Mouse (Mus musculus): ENCODE measurements at regions not wholly inside any gene's neighbourhood (a gene's known extent, or its start where the extent isn't known, plus 50 kb on each side); places are given as distances from the start of the nearest gene placed in this dataset.

DNA sequence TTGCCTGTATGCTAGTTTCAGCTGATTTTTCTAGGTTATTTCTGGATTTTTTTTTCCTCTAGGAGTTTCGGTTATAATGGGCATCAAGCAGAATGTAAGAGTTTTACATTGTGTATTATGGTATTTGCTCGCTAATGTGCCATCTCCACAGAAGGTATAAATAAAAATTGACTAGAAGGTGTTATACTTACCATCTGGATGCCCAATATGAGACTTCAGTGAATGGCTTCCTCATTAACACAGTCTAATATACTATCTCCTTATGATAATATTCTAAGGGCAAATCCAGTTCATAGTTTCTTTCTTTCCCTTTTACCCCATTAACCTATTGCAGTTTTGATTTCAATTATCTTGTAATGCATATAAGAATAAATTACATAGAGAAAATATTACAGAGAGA lies 566.4 kb downstream of the Gm21833 start:
- no peaks in the 10 kb centered on the region for H3K4me1 ChIP-seq (ENCODE audit: control insufficient read depth, insufficient read depth, low read length)
- no peak overlapping the region for H3K9ac ChIP-seq (ENCODE audit: low read depth, low read length)
- H3K79me2 ChIP-seq (replicated peaks; ENCODE audit: control insufficient read depth, insufficient read depth, low read length) = no peaks in the 10 kb centered on the region
- H3K36me3 ChIP-seq (ENCODE audit: control insufficient read depth, insufficient read depth, low read length) = no peaks in the 10 kb centered on the region
- TF ChIP-seq EP300 (IDR thresholded peaks at IDR 0.05; ENCODE audit: insufficient read depth, low read depth, low read length) (no peak), CTCF (IDR thresholded peaks at IDR 0.05) (no peak), POLR2A (IDR thresholded peaks at IDR 0.05; ENCODE audit: insufficient read depth, low read depth, low read length) (no peak)
- no peak overlapping the region for H3K27ac ChIP-seq
- H3K4me3 ChIP-seq = no peak overlapping the region
- H3K27me3 ChIP-seq (ENCODE audit: control insufficient read depth, insufficient read depth, low read length) = no peaks in the 10 kb centered on the region
- 72% methylated on average over 2 of the region's 2 CpGs for WGBS
- DNase-seq = no peak
- intact Hi-C loops (cut with DNase I) = no loop called here

DNA sequence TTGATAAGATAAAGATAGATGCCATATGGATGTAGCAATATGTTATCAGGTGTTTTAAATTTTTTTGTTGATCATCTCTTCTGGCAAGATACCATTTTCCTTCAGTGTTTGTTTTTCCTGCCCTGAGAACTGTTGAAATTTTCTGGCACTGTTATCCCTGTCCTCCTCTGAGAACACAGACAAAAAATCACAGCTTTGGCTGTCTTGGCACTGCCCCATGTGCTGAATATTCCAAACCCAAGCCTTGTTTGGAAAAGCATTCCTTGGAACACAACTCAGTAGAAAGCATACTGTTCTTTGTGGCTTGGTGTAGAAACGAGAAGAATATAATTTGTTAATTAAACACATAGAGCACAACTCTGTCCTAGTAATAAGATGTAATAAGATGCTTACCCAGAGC lies 592.5 kb downstream of the Gm21833 start:
- no peaks in the 10 kb centered on the region for H3K36me3 ChIP-seq (ENCODE audit: control insufficient read depth, insufficient read depth, low read length)
- DNase-seq = peak in 1 of 2 experiments; percentile 2
- H3K9ac ChIP-seq (ENCODE audit: low read depth, low read length) = no peak overlapping the region
- H3K79me2 ChIP-seq (replicated peaks; ENCODE audit: control insufficient read depth, insufficient read depth, low read length) = no peaks in the 10 kb centered on the region
- no peaks in the 10 kb centered on the region for H3K27me3 ChIP-seq (ENCODE audit: control insufficient read depth, insufficient read depth, low read length)
- H3K4me1 ChIP-seq (ENCODE audit: control insufficient read depth, insufficient read depth, low read length) = no peaks in the 10 kb centered on the region
- no peak overlapping the region for H3K4me3 ChIP-seq
- 43% methylated on average over 1 of the region's 1 CpGs for WGBS
- no peak overlapping the region for H3K27ac ChIP-seq
- TF ChIP-seq EP300 (IDR thresholded peaks at IDR 0.05; ENCODE audit: insufficient read depth, low read depth, low read length) (no peak), CTCF (IDR thresholded peaks at IDR 0.05) (no peak), POLR2A (IDR thresholded peaks at IDR 0.05; ENCODE audit: insufficient read depth, low read depth, low read length) (no peak)
- intact Hi-C loops (cut with DNase I) = no loop called here

DNA sequence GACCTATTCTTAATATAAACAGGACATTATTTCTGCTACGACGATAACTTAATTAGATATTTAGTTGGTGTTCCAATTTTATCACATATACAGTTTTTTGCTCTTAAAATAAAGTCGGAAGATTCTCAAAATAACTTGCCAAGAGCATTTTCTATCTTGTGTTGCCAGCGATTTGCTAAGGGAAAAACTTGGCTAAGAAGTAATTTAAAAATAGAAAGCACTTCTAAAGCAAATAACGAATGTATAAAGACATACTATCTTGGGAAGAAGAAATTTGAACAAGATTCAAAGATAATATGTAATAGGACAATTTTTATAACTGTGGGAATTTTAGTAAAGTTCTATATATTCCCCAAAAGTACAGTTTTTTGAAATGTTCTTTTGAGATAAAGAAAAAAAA lies 594.9 kb downstream of the Gm21833 start:
- Histone ChIP-seq H3K79me2 (replicated peaks; ENCODE audit: control insufficient read depth, insufficient read depth, low read length) (no peaks in the 10 kb centered on the region), H3K4me3 (no peak overlapping the region), H3K36me3 (ENCODE audit: control insufficient read depth, insufficient read depth, low read length) (no peaks in the 10 kb centered on the region), H3K27me3 (ENCODE audit: control insufficient read depth, insufficient read depth, low read length) (no peaks in the 10 kb centered on the region), H3K9ac (ENCODE audit: low read depth, low read length) (no peak overlapping the region), H3K27ac (no peak overlapping the region), H3K4me1 (ENCODE audit: control insufficient read depth, insufficient read depth, low read length) (no peaks in the 10 kb centered on the region)
- no peak for TF ChIP-seq EP300 (IDR thresholded peaks at IDR 0.05; ENCODE audit: insufficient read depth, low read depth, low read length)
- no peak for TF ChIP-seq CTCF (IDR thresholded peaks at IDR 0.05)
- TF ChIP-seq POLR2A (IDR thresholded peaks at IDR 0.05; ENCODE audit: insufficient read depth, low read depth, low read length) = no peak
- 45% methylated on average over 5 of the region's 5 CpGs for WGBS
- intact Hi-C loops (cut with DNase I) = no loop called here
- no peak for DNase-seq

Data from heart, adult 2 months (tissue).